Mouse (Mus musculus): Measurements from ENCODE around the gene Spata31d1b. TPM values are rescaled to one million over a fixed set of nuclear protein-coding genes. Genes with fewer than 3 reads are reported as not detected.
"Not testable (repeated sequence)": the region's sequence is repeated elsewhere in the genome, so short reads cannot be mapped to it uniquely, and the experiment has no call there.

The Spata31d1b gene
- polyA plus RNA-seq, 1 experiment from 2014 or later = not detected

- 42% methylated on average over 4 of the region's 4 CpGs for WGBS
- no peak for DNase-seq (ENCODE audit: low spot score)
- Histone ChIP-seq H3K27me3 (ENCODE audit: low read depth, poor library complexity, severe bottlenecking) (no peaks in the 10 kb centered on the region), H3K4me3 (no peak overlapping the region), H3K9me3 (replicated peaks) (no peaks in the 10 kb centered on the region), H3K27ac (no peak overlapping the region), H3K4me1 (peaks cover 18% of the 10 kb centered on the region), H3K36me3 (no peaks in the 10 kb centered on the region)
These were observed 32.8 kb upstream of the Spata31d1b start for GRCm38 (mm10) chr13:59679306-59679705.

- Histone ChIP-seq H3K4me3 (no peak overlapping the region), H3K9me3 (replicated peaks) (no peaks in the 10 kb centered on the region), H3K36me3 (no peaks in the 10 kb centered on the region), H3K27me3 (ENCODE audit: low read depth, poor library complexity, severe bottlenecking) (no peaks in the 10 kb centered on the region), H3K4me1 (peaks cover 12% of the 10 kb centered on the region; the same call in 1 of the 2 replicates), H3K27ac (no peak overlapping the region)
- DNase-seq (ENCODE audit: low spot score) = no peak
- WGBS = 64% methylated on average over 4 of the region's 4 CpGs
These were observed 32.2 kb upstream of the Spata31d1b start for GRCm38 (mm10) chr13:59679908-59680307.

DNA sequence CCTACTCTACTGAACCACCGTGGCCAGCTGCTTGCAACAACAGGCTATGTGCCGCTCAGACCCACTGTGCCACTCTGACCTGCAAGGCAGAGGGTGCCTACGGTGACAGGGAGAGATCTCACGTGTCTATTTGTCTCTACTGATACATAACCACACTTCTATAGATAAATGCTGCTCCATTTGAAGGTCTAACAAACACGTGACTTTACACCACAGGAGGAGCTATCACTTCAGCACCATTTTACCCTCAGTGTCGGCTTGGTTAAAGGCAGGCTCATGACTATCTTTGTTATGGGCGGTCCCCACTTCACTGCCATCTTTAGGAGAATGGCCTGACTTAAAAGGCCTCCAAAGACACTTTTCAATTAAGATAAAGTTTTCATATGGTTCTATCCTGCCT lies 29.5 kb upstream of the Spata31d1b start:
- DNase-seq (ENCODE audit: low spot score) = no peak
- Histone ChIP-seq H3K27me3 (ENCODE audit: low read depth, poor library complexity, severe bottlenecking) (no peaks in the 10 kb centered on the region), H3K36me3 (no peaks in the 10 kb centered on the region), H3K4me3 (no peak overlapping the region), H3K4me1 (peaks cover 5% of the 10 kb centered on the region; the same call in 1 of the 2 replicates), H3K27ac (no peak overlapping the region), H3K9me3 (replicated peaks) (no peaks in the 10 kb centered on the region)
- WGBS = 30% methylated on average over 7 of the region's 7 CpGs

DNA sequence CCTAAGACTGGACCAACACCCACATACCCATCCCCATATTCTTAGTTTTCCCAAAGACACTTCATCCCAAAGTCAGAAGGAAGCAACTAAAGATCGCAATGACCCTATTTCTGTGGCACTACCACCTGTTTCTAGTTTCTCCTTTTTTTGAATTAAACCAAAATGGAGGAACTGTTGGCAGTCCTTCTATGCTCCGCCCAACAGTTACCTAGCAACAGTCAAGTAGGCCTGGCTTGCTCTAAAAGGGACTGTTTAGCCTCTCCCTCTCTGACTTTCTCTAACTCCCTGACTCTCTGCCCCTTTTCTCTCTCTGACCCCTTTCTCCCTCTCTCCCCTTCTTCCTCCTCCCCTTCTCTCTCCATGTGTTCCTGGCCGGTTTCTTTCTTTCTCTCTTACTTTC lies 26.8 kb upstream of the Spata31d1b start:
- Histone ChIP-seq H3K4me1 (no peaks in the 10 kb centered on the region), H3K9me3 (replicated peaks) (no peaks in the 10 kb centered on the region)
- 85% methylated on average over 3 of the region's 3 CpGs for WGBS

DNA sequence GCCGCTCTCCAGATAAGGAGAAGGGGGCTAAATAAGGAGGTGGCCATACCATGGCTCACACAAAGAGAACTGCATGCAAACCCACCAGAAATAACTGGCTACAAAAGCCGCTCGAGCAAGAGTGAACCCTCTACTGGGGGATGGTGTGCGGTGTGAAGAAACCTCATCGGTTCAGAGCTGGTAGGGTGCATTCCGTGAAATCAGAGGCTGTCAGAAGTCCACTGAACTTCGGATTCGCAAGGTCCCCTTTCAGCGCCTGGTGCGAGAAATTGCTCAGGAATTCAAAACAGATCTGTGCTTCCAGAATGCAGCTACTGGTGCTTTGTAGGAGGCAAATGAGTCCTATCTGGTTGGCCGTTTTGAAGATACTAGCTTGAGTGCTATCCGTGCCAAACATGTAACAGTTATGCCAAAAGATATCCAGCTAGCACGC lies 23.7 kb upstream of the Spata31d1b start:
- no peaks in the 10 kb centered on the region for H3K4me1 ChIP-seq
- H3K27ac ChIP-seq = no peak overlapping the region
- H3K27me3 ChIP-seq (ENCODE audit: low read depth, poor library complexity, severe bottlenecking) = no peaks in the 10 kb centered on the region
- no peak overlapping the region for H3K4me3 ChIP-seq
- WGBS = 77% methylated on average over 13 of the region's 13 CpGs
- no peaks in the 10 kb centered on the region for H3K9me3 ChIP-seq (replicated peaks)
- H3K36me3 ChIP-seq = no peaks in the 10 kb centered on the region
- DNase-seq (ENCODE audit: low spot score) = no peak

More for the DNA sequence above, 26.8 kb upstream of the Spata31d1b start:
- DNase-seq (ENCODE audit: low spot score) = no peak
- Histone ChIP-seq H3K27ac (no peak overlapping the region), H3K27me3 (ENCODE audit: low read depth, poor library complexity, severe bottlenecking) (no peaks in the 10 kb centered on the region), H3K36me3 (no peaks in the 10 kb centered on the region), H3K4me3 (no peak overlapping the region)

GRCm38 (mm10) chr13:59689313-59689712 lies 22.8 kb upstream of the Spata31d1b start:
- H3K4me1 ChIP-seq = no peaks in the 10 kb centered on the region
- no peak for DNase-seq (ENCODE audit: low spot score)
- H3K36me3 ChIP-seq = no peaks in the 10 kb centered on the region
- H3K4me3 ChIP-seq = no peak overlapping the region
- H3K27ac ChIP-seq = no peak overlapping the region
- WGBS = 91% methylated on average over 9 of the region's 9 CpGs
- no peaks in the 10 kb centered on the region for H3K27me3 ChIP-seq (ENCODE audit: low read depth, poor library complexity, severe bottlenecking)
- no peaks in the 10 kb centered on the region for H3K9me3 ChIP-seq (replicated peaks)

- Histone ChIP-seq H3K27me3 (ENCODE audit: low read depth, poor library complexity, severe bottlenecking) (no peaks in the 10 kb centered on the region), H3K36me3 (no peaks in the 10 kb centered on the region), H3K9me3 (replicated peaks) (no peaks in the 10 kb centered on the region), H3K4me1 (no peaks in the 10 kb centered on the region), H3K4me3 (no peak overlapping the region), H3K27ac (no peak overlapping the region)
- no peak for DNase-seq (ENCODE audit: low spot score)
- 90% methylated on average over 3 of the region's 3 CpGs for WGBS
These were observed 22.2 kb upstream of the Spata31d1b start for GRCm38 (mm10) chr13:59689843-59690242.

GRCm38 (mm10) chr13:59690576-59690975 lies 21.5 kb upstream of the Spata31d1b start:
- Histone ChIP-seq H3K27me3 (ENCODE audit: low read depth, poor library complexity, severe bottlenecking) (no peaks in the 10 kb centered on the region), H3K36me3 (no peaks in the 10 kb centered on the region), H3K27ac (no peak overlapping the region), H3K9me3 (replicated peaks) (no peaks in the 10 kb centered on the region), H3K4me3 (no peak overlapping the region), H3K4me1 (no peaks in the 10 kb centered on the region)
- no peak for DNase-seq (ENCODE audit: low spot score)
- WGBS = 78% methylated on average over 7 of the region's 7 CpGs

- DNase-seq (ENCODE audit: low spot score) = no peak
- Histone ChIP-seq H3K4me3 (no peak overlapping the region), H3K27ac (no peak overlapping the region), H3K27me3 (ENCODE audit: low read depth, poor library complexity, severe bottlenecking) (no peaks in the 10 kb centered on the region), H3K4me1 (no peaks in the 10 kb centered on the region), H3K9me3 (replicated peaks) (no peaks in the 10 kb centered on the region), H3K36me3 (no peaks in the 10 kb centered on the region)
- 78% methylated on average over 10 of the region's 10 CpGs for WGBS
These were observed 20.6 kb upstream of the Spata31d1b start for GRCm38 (mm10) chr13:59691478-59691877.

DNA sequence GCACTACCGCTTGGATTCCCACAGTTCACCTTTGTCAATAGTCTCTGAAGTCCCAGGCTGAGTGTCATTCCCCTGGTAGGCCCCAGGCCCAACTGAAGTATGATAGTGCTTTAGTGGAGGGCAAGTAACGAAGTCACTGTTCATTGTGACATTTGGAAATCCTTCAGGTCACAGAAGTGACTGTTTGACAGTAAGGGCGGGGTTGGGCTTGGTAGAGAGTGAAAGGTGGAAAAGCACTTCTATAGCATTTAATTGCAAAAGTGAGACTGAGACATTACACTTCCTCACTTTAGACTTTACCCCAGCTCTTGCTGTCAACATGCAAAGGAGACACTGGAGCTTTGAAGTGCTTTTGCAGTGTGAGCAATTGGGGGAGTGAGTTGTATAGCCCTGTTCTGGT lies 18.1 kb upstream of the Spata31d1b start, which contains the start of gene 4921517D22Rik:
4921517D22Rik (minus strand) TSS at position 101 of the 400 bp plus-strand sequence.
- 87% methylated on average over 3 of the region's 3 CpGs for WGBS
- Histone ChIP-seq H3K27ac (no peak within 1 kb of the TSS), H3K4me3 (no peak within 1 kb of the TSS), H3K9me3 (replicated peaks) (no peaks in the 10 kb centered on the region), H3K4me1 (no peaks in the 10 kb centered on the region), H3K36me3 (no peaks in the 10 kb centered on the region), H3K27me3 (ENCODE audit: low read depth, poor library complexity, severe bottlenecking) (no peaks in the 10 kb centered on the region)
- no peak for DNase-seq (ENCODE audit: low spot score)

- Histone ChIP-seq H3K36me3 (no peaks in the 10 kb centered on the region), H3K27me3 (ENCODE audit: low read depth, poor library complexity, severe bottlenecking) (no peaks in the 10 kb centered on the region), H3K9me3 (replicated peaks) (no peaks in the 10 kb centered on the region), H3K27ac (no peak overlapping the region), H3K4me3 (no peak overlapping the region), H3K4me1 (no peaks in the 10 kb centered on the region)
- WGBS = 85% methylated on average over 7 of the region's 7 CpGs
- no peak for DNase-seq (ENCODE audit: low spot score)
These were observed 16.3 kb upstream of the Spata31d1b start for GRCm38 (mm10) chr13:59695781-59696180.

- Histone ChIP-seq H3K4me1 (peaks cover 5% of the 10 kb centered on the region), H3K27ac (no peak overlapping the region), H3K27me3 (ENCODE audit: low read depth, poor library complexity, severe bottlenecking) (no peaks in the 10 kb centered on the region), H3K36me3 (no peaks in the 10 kb centered on the region), H3K9me3 (replicated peaks) (no peaks in the 10 kb centered on the region), H3K4me3 (no peak overlapping the region)
- DNase-seq (ENCODE audit: low spot score) = no peak
- 90% methylated on average over 8 of the region's 8 CpGs for WGBS
These were observed 13.0 kb upstream of the Spata31d1b start for GRCm38 (mm10) chr13:59699131-59699530.

- H3K27ac ChIP-seq; DNase-seq (ENCODE audit: low spot score); H3K36me3 ChIP-seq; H3K27me3 ChIP-seq (ENCODE audit: low read depth, poor library complexity, severe bottlenecking); H3K4me3 ChIP-seq; H3K9me3 ChIP-seq (replicated peaks): not testable (repeated sequence)
- whole genome bisulfite sequencing = 76% methylated on average over 1 of the region's 1 CpGs
- H3K4me1 ChIP-seq = peaks cover 13% of the 10 kb centered on the region
These were observed 11.9 kb upstream of the Spata31d1b start for GRCm38 (mm10) chr13:59700137-59700536.

- Histone ChIP-seq H3K4me1 (peaks cover 13% of the 10 kb centered on the region), H3K9me3 (replicated peaks) (no peaks in the 10 kb centered on the region), H3K27me3 (ENCODE audit: low read depth, poor library complexity, severe bottlenecking) (no peaks in the 10 kb centered on the region), H3K4me3 (no peak overlapping the region), H3K36me3 (no peaks in the 10 kb centered on the region), H3K27ac (no peak overlapping the region)
- no peak for DNase-seq (ENCODE audit: low spot score)
- WGBS = 90% methylated on average over 12 of the region's 12 CpGs
These were observed 8.6 kb upstream of the Spata31d1b start for GRCm38 (mm10) chr13:59703514-59703913.

All from limb, embryonic 10.5 days (tissue).